Mouse (Mus musculus): ENCODE results near the gene Derl3.

Derl3 gene

DNA sequence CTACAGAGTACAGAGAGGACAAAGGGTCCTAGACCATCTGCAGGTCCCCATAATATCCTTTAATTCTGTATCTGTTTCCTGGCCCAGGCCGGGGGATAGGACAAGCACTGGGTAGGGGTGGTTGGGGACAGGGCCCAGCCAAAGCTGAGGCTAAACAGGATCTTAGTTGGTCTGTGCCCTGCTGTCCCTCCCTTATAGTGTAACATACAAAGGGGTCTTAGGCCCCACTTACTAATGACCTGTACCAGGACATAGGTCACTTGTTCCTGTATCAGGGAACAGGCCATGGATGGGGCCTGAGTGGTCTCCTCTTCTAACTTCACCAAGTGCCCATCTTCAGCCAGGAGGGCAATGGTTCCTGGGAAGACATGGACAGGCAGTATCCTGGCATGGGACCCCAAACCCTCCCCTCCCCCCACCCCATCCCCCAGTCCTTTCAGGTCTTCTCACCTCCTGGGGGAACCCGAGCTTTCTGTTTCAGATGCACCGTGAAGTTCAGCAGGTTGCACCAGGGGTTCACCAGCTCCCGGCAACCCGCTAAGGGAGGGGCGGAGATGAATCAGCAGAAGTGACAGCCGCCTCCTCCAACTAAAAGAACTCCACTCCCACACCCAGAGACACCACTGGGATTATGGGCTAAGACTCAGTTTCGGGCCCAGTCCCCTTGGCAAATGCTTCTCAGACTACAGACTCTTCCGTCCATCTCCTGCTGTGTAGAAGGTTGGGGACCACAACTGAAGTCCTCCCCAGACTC lies 46.4 kb downstream of the Derl3 start:
- intact Hi-C loops (cut with DNase I): no loop called here

DNA sequence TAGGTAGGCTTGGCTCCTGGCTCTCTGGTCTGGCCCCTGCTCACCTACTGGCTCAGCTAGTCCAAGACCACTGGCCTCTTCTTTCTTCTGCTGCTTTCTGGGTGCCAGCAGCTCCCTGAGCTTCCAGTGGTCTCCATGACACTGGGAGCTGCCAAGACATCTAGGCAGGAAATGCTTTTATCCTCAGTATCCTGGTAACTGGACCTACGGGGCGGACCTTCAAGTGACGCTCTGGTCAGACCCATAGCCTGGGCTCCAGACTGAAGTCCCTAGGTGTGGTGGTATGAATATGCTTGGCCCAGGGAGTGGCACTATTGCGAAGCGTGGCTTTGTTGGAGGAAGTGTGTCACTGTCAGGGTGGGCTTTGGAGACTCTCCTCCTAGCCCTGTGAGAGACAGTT lies 47.3 kb downstream of the Derl3 start, which contains the start of gene Gm867:
Gene Gm867, minus strand, starts transcription at position 153 of the 400 bp plus-strand sequence.
- intact Hi-C loops (cut with DNase I): no loop called here

- intact Hi-C loops (cut with DNase I): no loop called here
These were observed 48.0 kb downstream of the Derl3 start for GRCm38 (mm10) chr10:75941042-75941824.

DNA sequence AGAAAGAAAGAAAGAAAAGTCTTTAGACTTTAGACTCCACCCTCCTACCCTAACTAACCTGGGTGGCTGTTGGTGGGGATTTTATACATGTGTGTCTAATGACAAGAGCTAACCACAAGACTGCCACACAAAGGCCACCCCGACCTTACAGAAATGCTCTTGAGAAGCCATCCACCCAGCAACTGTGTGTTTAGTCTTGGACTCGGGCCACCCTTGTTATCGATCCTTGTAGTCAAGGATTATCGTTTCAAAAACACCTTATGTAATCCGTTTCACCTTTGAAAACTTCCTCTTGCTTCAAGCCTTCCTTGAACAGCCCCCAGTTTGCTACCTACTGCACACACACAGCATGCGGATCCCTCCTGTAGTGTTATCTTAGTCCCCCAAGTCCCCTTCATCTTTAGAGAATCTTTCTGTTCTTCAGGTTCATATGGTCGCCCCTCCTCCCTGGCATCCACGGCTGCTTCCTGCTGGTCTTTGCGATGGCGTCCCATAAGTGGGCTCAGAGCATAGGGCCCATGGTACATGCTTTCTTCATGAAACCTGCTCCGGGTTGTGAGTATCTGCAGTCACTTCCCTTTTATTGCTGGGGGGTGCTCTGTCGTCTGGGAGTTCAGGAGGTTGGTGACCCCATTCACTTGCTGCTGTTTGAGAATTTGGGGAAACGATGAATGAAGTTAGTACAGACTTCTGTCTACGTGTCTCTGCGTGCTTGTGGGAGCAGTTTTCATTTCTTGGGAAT lies 49.7 kb downstream of the Derl3 start, which contains the start of gene Vpreb3:
Gene Vpreb3, plus strand, starts transcription at position 322 of the 742 bp plus-strand sequence.
- intact Hi-C loops (cut with DNase I): no loop called here

- intact Hi-C loops (cut with DNase I): no loop called here
These were observed 51.0 kb downstream of the Derl3 start for GRCm38 (mm10) chr10:75944066-75944772.

DNA sequence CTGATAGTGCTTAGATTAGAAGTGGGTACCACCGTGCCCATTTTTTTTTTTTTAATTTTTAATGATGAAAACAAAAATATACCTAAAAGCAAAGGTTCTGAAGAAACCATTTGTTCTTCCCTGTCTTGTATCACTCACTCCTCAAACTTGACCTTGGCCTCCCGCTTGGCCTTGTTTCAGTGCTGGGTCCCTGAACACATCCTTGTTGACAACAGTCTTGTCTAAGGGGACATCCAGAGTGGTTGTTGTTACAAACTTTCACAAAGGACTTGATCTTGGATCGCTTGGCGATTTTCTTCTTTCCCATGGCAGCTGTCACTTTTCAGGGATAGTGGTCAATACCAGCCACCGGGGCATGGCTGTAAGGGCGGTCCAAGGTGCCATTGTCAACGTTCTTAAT lies 52.0 kb downstream of the Derl3 start:
- intact Hi-C loops (cut with DNase I): no loop called here

Data from adrenal gland (tissue).